Mouse (Mus musculus) spleen, adult 2 months (tissue): ENCODE data around the gene Sorbs2. TPM values are rescaled to one million over a fixed set of nuclear protein-coding genes. Genes with fewer than 3 reads are reported as not detected.

Experiments used
- DNase-seq, 2 experiments: peaks; one replicate each; pipeline versions ENCODE4 v3.0.0 to v3.0.0-alpha.2; 2012 to 2021; ENCODE audit warnings: low spot score in 2 of 2, low read depth in 1 of 2
- H3K27ac ChIP-seq: fragments of 200-500 bp; 2 replicates; pipeline ENCODE4 v1.5.1; 2012; ENCODE audit warnings: low read length, inconsistent platforms; ENCODE audit not compliant: insufficient read depth
- H3K27me3 ChIP-seq: fragments of 200-500 bp; 2 replicates; pipeline ENCODE4 v1.6.1; 2012; ENCODE audit warnings: mild to moderate bottlenecking, moderate library complexity, low read length, inconsistent platforms; ENCODE audit not compliant: control insufficient read depth, insufficient read depth
- H3K36me3 ChIP-seq: fragments of 200-500 bp; 2 replicates; pipeline ENCODE4 v1.6.1; 2012; ENCODE audit warnings: mild to moderate bottlenecking, low read length, inconsistent platforms; ENCODE audit not compliant: control insufficient read depth, insufficient read depth
- H3K4me1 ChIP-seq: fragments of 200-500 bp; 2 replicates; pipeline ENCODE4 v1.6.1; 2011; ENCODE audit warnings: inconsistent platforms; ENCODE audit not compliant: control insufficient read depth, insufficient read depth, insufficient read length
- H3K4me3 ChIP-seq: fragments of 200-500 bp; 2 replicates; pipeline ENCODE4 v1.5.1; 2011; ENCODE audit warnings: mild to moderate bottlenecking, inconsistent platforms; ENCODE audit not compliant: insufficient read depth, insufficient read length; ENCODE audit errors: extremely low read depth
- CTCF ChIP-seq: fragments of 200-500 bp; IDR thresholded peaks from 2 replicates; pipeline ENCODE4 v1.5.1; 2011; ENCODE audit warnings: mild to moderate bottlenecking, inconsistent platforms; ENCODE audit not compliant: insufficient read depth, insufficient read length, insufficient replicate concordance; ENCODE audit errors: extremely low read depth
- POLR2A ChIP-seq: fragments of 200-500 bp; IDR thresholded peaks from 2 replicates; pipeline ENCODE4 v1.6.1; 2011; ENCODE audit warnings: low read depth, low read length, inconsistent platforms
- whole genome bisulfite sequencing: fragments of 180-500 bp; shearing (Covaris S2); methylation state at CpG from one replicate; pipeline ENCODE4 v1.1.7; 2018; 5-methylcytosine and 5-hydroxymethylcytosine counted together
- polyA plus RNA-seq: library from polyadenylated mRNA; depleted of rRNA; stranded (reverse); fragments of >200 nt; gene quantifications from 2 replicates; pipeline ENCODE4 v1.2.3, GENCODE M21; 2012

Sorbs2 gene
- polyA plus RNA-seq, 1 experiment = 25.4 TPM

DNA sequence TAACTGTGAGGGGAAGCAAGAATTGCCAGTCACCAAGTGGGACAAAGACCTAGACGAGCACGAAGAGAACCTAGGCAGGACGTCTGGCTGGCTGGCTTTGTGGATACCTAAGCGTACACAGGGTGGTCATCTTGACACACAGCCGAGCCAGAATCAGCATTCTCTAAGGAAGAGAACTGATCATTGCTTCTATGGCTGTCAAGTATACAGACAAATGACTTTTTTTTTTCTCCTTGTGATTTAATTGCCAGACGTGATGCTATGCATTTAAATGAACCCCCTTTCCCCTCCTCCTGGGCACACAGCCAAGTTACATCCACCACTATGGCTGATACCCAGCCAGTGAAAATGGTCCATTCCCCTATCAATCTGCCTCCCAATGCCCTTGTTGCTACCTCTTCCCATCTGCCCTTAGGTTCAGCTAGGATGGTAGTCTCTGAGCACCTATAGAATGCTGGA is 168.3 kb downstream of the Sorbs2 start:
- H3K27ac ChIP-seq = no peak overlapping the region
- no peaks in the 10 kb centered on the region for H3K36me3 ChIP-seq
- no peaks in the 10 kb centered on the region for H3K4me1 ChIP-seq
- H3K4me3 ChIP-seq = no peak overlapping the region
- H3K27me3 ChIP-seq = no peaks in the 10 kb centered on the region
- WGBS = 82% methylated on average over 6 of the region's 6 CpGs
- no peak for DNase-seq
- TF ChIP-seq CTCF (no peak), POLR2A (no peak)

DNA sequence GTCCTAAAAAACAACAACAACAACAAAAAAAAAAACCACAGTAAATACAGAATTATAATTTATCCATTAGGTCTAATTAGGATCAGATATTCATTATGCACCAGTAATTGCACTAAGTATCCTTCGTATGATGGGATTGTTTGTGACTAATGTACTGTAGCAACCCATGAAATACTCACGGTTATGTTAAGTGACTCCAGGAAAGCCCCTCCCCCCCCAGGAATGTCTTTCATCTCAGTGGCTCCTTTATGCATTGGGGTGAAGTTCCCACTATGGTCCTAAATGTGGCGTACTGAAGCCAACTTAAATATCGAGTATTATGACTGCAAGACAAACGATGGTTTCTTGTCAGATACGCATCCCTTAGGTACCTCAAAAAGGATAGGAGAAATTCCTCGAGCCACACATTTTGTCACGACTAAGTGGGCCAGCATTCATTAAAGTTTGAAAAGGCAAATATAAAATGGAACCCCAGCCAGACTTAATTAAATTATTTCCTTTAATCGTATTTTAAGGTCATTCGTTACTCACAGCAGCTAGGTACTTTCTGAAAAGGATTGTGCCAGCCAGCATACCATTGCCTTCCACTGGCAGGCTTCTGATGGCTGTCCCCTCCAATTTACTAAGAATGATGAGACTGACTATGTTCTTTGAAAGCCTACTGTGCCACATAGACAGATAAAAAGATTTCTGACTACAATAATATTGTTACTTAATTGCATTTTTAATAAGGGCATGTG is 169.7 kb downstream of the Sorbs2 start:
- DNase-seq = no peak
- TF ChIP-seq CTCF (no peak), POLR2A (no peak)
- WGBS = 83% methylated on average over 10 of the region's 10 CpGs
- Histone ChIP-seq H3K27ac (no peak overlapping the region), H3K27me3 (no peaks in the 10 kb centered on the region), H3K36me3 (no peaks in the 10 kb centered on the region), H3K4me1 (no peaks in the 10 kb centered on the region), H3K4me3 (no peak overlapping the region)

DNA sequence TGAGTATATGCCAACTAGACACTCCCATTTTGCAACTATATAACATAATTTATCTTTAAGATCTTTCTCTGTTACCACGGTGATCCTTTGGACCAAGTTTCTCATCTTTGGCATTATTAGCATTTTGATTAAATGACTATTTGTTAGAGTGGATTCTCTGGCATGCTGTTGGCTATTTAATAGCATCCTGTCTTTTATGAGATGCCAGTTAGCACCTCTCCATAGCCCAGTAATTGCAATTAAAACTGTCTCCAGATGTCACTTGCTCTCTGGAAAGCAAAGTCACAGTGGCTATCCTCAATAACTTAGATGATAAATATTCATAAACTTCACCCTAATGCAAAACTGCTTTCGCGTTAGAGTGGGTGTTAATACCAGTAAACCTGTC is 170.3 kb downstream of the Sorbs2 start:
- Histone ChIP-seq H3K4me1 (no peaks in the 10 kb centered on the region), H3K27ac (no peak overlapping the region), H3K36me3 (no peaks in the 10 kb centered on the region), H3K27me3 (no peaks in the 10 kb centered on the region), H3K4me3 (no peak overlapping the region)
- 86% methylated on average over 3 of the region's 3 CpGs for WGBS
- DNase-seq = no peak
- TF ChIP-seq POLR2A (no peak), CTCF (no peak)

DNA sequence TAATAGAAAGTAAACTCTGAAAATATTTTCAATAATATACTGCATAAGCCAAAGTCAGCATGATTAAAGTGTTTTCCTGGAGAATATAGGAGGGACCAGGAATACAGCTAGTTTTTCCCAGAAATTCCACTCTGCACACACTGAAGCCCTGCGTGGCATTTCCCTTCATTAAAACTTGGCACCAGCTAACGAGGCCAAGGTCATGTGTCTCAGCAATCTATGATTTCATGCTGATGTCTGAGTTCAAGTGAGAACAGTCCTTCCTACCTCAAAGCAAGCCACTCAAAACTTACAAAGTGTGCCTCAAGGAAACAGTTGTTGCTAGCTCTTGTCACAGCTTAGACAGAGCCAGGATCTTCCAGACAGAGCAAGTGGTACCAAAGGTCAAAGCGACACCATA is 173.6 kb downstream of the Sorbs2 start:
- no peak overlapping the region for H3K27ac ChIP-seq
- no peak for TF ChIP-seq CTCF
- no peak for TF ChIP-seq POLR2A
- 87% methylated on average over 3 of the region's 3 CpGs for WGBS

DNA sequence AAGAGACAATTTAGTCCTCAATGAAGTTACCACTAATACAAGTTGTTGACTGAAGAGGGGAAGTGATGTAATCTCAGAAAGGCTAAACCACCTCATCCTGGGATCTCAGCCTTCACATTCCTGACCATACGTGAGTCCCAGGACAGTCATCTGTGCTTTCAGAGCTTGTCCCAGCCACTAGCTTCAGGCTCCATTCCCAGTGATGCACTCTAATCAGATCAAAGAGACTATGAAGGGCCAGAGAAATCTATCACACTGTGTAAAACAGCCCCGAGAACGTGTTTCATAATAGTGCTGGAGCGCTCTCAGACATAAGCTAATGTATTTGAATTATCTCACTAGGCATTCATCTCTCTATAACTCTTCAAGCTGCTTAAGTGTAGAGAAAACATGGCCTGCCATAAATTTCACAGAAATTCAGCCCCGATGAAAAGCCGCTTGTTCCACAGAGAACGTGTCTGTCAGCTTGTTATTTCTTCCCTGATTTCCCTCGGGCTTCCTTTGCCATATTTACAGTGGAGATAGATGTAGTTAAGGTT is 175.3 kb downstream of the Sorbs2 start:
- no peak for DNase-seq
- Histone ChIP-seq H3K4me3 (no peak overlapping the region), H3K27ac (no peak overlapping the region), H3K36me3 (no peaks in the 10 kb centered on the region), H3K4me1 (no peaks in the 10 kb centered on the region), H3K27me3 (no peaks in the 10 kb centered on the region)
- TF ChIP-seq CTCF = no peak
- no peak for TF ChIP-seq POLR2A
- WGBS = 94% methylated on average over 8 of the region's 8 CpGs

More for the DNA sequence above, 173.6 kb downstream of the Sorbs2 start:
- no peak overlapping the region for H3K4me3 ChIP-seq
- no peaks in the 10 kb centered on the region for H3K36me3 ChIP-seq
- no peaks in the 10 kb centered on the region for H3K27me3 ChIP-seq
- DNase-seq = no peak
- H3K4me1 ChIP-seq = no peaks in the 10 kb centered on the region

DNA sequence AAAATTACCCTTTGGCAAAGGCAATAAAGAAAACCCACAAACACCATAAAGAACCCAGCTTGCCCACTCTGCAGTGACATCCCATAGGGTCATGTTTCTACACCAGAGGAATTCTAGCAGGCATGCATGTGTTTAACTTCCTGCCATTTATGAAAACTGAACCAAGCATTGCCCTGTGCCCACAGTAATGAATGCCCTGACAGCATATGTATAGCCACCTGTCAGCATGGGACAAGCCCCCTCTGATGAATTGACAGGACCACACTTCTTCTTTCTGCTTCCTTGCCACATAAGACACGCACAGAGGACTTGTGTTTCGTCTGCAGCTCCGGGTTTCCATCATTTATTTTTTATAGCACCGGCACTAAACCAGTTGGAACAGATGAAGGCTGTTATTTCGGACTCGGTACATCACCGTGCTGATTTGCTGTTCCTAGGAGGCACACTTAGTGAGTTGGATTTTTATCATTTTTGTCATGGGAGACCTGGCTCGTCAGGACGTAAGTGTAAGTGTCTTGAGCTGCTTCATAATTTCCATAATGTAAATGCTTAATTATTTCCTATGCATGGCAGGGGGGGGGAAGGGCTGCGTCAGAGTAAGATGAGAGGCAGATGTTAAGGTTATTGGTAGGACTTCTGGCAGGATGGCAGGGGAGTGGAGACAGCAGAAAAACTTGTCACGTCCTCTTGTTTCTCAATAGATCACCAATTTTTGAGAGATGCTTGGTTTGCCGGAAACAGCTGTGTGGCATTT is 180.5 kb downstream of the Sorbs2 start:
- Histone ChIP-seq H3K4me1 (no peaks in the 10 kb centered on the region), H3K4me3 (no peak overlapping the region), H3K27me3 (no peaks in the 10 kb centered on the region), H3K36me3 (no peaks in the 10 kb centered on the region), H3K27ac (no peak overlapping the region)
- DNase-seq = no peak
- WGBS = 76% methylated on average over 12 of the region's 12 CpGs
- TF ChIP-seq CTCF (no peak), POLR2A (no peak)
